Mouse (Mus musculus) CH12F3 (cell line): ENCODE data around the gene Clec4d.
"Not testable (repeated sequence)": the region's sequence is repeated elsewhere in the genome, so short reads cannot be mapped to it uniquely, and the experiment has no call there.

Source experiments
- in situ Hi-C: fragments of 300-500 bp; cut with MboI; formaldehyde crosslinking; loops from 2 replicates; pipeline ENCODE4 v1.14.3; 2020; ENCODE audit warnings: low sequenced_read_pairs

The Clec4d gene

GRCm38 (mm10) chr6:123261555-123262161 lies at the start of gene Clec4d:
Clec4d (plus strand) TSS chr6:123262111.
- in situ Hi-C loops, result no loop called here

DNA sequence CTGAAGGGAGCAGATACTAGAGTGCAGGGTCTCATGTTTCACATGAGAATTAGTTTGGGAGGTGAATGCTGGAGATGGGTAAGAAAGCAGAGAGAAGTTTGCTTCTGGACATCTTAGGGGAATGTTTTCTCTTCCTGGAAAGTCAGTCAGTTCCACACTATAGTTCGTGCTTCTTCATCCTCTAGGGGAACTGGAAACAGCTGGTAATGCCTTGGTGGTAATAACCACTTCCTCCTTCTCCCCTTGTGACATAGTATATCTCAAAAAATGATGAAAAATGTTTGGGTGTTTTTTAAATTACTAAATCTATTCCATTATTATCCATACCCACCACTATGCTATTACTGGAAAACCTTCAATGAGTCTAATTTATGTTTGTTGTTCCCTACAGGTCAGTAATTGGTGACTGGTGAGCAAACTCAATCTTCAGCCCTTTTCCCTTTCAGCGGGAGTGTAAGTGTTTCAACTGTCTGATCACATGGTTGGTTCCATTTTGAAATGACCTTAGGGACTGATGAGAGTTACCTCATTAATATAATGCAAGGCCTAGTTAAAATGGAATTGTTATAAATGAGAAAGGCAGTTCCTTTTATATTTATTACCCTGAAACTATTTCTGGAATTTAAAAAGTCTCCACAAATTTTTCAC lies 34.3 kb upstream of the Clec4d start:
- in situ Hi-C loops, result no loop called here

- in situ Hi-C loops, result no loop called here
Measured at GRCm38 (mm10) chr6:123229644-123230043, 32.3 kb upstream of the Clec4d start, which contains the start of gene Clec4n. Clec4n (plus strand) TSS chr6:123229843.

- in situ Hi-C loops, result no loop called here
Measured at GRCm38 (mm10) chr6:123231149-123231548, 30.8 kb upstream of the Clec4d start.

DNA sequence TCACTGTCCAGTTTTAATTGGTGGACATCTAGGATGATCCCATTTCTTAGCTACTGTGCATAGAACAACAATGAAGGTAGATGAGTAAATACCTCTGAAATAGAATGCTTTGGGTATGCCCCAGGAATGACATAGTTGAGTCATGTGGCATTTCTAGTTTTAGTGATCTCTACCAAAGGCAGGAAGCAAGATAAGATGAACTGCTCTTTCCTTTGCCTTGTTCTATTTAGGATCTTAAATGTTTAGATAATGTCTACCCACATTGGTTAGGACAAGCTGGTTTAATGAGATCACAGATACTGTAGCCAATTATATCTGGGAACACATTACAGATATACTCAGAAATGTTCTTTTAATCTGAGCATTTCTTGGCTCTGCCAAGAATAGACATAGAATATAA lies 24.3 kb upstream of the Clec4d start:
- in situ Hi-C loops, result no loop called here

DNA sequence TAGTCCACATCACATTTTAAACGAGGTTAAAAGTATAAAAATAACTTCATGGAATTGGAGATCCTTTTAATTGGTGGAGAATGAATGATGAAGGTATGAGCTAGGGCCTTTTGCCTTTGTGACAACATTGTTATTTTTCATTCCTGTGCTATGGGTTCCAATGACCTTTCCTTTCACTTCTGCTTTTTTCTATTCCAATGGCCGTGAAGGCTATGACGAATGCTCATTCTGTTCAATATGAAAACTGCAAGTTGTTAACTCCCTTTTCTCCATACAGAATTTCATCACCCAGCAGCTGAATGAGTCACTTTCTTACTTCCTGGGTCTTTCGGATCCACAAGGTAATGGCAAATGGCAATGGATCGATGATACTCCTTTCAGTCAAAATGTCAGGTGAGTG lies 17.7 kb upstream of the Clec4d start:
- in situ Hi-C loops, result no loop called here

DNA sequence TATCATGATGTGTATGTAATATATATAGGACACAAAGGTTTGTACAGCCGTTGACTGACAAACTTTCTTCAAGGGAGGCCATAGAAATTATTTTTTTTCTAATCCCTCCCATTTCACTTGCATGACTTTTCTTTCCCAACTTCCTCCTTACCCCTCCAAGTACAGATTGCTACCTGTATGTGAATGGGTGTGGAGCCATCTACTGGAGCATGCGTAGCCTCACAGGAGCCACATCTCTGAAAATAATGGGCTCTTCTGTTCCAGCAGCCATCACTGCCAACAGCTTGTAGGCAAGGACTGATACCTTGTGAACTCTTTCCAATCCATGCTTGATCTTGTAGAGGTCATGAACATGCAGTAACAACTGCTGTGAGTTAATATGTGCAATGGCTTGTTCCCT lies 13.0 kb upstream of the Clec4d start:
- in situ Hi-C loops, result not testable (repeated sequence)

GRCm38 (mm10) chr6:123252735-123253134 lies 9.2 kb upstream of the Clec4d start:
- in situ Hi-C loops, result no loop called here

GRCm38 (mm10) chr6:123258946-123259345 lies 3.0 kb upstream of the Clec4d start:
- in situ Hi-C loops, result no loop called here

DNA sequence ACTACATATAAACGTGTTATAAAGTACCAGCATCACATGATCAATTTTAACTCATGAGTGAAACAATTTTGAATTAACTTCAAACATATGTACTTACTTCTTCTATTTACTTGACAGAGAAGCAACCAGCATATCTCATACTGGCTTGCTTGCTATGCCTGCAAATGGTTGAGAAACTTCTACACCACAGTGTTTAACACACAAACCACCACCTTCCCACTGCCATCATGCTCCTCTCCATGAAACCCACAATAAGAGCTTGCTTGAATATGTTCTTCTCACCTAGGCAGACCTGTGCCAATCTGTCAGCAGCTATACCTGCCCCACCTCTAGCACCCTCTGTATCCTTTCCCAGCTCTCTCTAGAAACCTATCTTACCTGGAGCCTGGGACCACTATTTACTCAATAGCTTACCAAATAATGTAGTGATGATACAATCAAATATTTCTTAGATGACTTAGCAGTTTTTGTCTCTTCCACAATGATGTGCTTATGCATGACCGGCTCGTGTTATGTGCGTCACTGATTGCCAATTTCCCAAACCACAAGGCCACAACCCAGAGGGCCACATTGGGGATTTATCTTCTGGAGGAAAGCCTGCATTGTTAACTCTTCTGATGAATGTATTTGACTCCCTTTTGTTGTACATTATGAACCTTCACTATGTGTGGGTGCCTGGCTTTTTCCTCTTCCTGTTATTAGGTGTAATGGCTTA lies 1.9 kb upstream of the Clec4d start:
- in situ Hi-C loops, result no loop called here

DNA sequence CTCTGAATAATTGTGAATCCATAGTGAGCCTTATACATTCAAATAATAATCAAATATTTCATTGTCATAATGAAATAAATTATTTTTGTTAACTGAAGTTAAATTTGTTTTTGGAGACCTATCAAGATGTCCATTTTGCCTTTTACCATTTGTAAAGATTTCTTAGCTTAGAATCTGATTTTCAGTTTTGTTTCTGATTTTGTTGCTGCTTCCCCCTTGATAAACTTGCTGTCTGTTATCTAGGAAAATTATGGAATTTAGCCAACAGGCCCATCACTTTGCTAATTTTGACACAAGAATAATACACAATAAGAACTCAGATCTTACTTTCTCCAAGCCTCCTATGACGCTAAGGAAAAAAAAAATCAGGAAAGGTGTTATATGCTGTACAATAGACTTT lies 1.0 kb upstream of the Clec4d start:
- in situ Hi-C loops, result no loop called here

- in situ Hi-C loops, result no loop called here
Measured at GRCm38 (mm10) chr6:123264194-123264593, 2.3 kb downstream of the Clec4d start.

DNA sequence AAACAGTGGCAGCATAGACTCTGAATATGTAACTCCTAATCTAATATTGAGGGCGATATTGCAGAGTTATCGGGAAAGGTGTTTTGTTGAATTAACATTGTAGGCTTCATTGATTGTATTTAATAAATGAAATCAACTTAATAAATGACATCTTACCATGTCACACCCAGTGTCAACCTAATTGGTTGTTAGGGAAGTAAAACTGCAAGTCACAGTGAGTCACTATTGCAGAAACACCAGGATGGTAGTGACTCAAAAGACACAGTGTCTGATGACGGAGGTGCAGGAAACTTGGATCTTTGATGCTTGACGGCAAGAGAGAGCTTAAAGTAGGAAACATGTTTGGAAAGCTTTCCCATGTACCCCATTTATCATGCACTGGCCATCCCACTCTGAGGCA lies 3.9 kb downstream of the Clec4d start:
- in situ Hi-C loops, result no loop called here

DNA sequence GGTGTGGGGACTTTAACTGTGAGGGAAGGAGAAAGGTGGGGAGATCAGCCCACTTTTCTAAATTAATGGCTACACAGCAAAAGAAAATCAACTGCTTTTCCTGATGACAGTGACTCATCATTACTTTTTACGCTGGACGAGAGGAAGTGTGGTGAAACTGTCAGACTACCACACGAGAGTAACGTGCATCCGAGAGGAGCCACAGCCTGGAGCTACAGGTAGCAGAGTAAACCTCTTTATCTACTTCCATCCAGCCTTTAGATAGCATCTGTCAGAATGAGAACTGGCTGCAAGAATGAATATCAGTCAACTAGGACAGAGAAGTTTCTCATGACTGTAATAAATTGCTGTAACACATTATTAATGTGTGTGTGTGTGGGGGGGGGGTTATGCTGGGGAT lies 5.0 kb downstream of the Clec4d start:
- in situ Hi-C loops, result no loop called here

- in situ Hi-C loops, result no loop called here
Measured at GRCm38 (mm10) chr6:123279443-123279842, 17.5 kb downstream of the Clec4d start.

DNA sequence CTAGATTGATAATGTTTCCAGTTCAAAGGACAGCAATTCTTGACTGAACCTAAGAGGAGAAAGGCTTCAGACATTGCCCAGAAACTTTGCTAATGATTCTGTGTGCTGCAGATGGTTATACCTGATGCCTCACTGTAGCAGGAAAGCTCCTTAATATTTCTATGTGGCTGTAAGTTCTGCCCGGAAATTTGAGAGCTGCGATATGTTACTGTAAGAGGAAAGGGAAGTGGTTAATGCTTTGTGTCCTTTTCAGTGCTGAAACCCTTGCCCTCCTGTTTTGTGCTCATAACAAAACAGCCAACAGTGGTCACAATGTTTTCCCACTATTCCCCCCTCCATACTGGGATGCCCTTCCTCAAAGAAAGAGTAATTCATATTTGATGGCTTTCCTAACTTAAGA lies 24.4 kb downstream of the Clec4d start:
- in situ Hi-C loops, result no loop called here

DNA sequence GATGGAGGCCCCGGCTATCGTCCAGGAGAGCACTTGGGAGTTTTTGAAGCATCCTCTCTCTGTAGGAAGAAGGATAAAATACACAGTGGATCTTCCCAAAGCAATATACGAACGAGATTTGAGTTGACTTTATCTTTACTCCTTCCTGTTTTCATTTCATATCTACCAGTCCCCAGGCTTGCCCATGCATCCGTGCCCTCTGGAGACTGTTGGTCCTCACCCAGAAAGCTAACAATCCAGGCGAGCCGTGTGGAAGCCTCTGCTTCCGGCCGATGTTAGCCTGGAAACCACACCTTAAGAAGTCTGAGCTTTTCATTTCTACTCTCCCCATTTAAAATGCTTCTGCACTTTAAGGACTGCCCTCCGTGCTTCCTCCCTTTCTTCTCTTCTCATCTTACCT lies 27.0 kb downstream of the Clec4d start:
- in situ Hi-C loops, result no loop called here

GRCm38 (mm10) chr6:123289753-123290152 lies 27.8 kb downstream of the Clec4d start, which contains the start of gene Clec4e:
Clec4e (minus strand) TSS chr6:123289870.
- in situ Hi-C loops, result no loop called here

GRCm38 (mm10) chr6:123292751-123293400 lies 31.0 kb downstream of the Clec4d start:
- in situ Hi-C loops, result no loop called here

- in situ Hi-C loops, result not testable (repeated sequence)
Measured at GRCm38 (mm10) chr6:123293509-123293908, 31.6 kb downstream of the Clec4d start.

GRCm38 (mm10) chr6:123296687-123297086 lies 34.8 kb downstream of the Clec4d start:
- in situ Hi-C loops, result no loop called here

- in situ Hi-C loops, result not testable (repeated sequence)
Measured at GRCm38 (mm10) chr6:123306315-123306714, 44.4 kb downstream of the Clec4d start.
